Mouse (Mus musculus) megakaryocyte, embryonic 14.5 days (primary cell): ENCODE results near the gene Ajm1.

Experiments used
- FLI1 ChIP-seq: IDR thresholded peaks from 2 replicates; pipeline ENCODE4 v1.6.1; 2012; ENCODE audit warnings: low read length, inconsistent platforms, mixed read lengths
- GATA1 ChIP-seq: IDR thresholded peaks from 3 replicates; pipeline ENCODE4 v1.6.1; 2012; ENCODE audit warnings: mixed read lengths, low read length, inconsistent platforms, borderline replicate concordance

DNA sequence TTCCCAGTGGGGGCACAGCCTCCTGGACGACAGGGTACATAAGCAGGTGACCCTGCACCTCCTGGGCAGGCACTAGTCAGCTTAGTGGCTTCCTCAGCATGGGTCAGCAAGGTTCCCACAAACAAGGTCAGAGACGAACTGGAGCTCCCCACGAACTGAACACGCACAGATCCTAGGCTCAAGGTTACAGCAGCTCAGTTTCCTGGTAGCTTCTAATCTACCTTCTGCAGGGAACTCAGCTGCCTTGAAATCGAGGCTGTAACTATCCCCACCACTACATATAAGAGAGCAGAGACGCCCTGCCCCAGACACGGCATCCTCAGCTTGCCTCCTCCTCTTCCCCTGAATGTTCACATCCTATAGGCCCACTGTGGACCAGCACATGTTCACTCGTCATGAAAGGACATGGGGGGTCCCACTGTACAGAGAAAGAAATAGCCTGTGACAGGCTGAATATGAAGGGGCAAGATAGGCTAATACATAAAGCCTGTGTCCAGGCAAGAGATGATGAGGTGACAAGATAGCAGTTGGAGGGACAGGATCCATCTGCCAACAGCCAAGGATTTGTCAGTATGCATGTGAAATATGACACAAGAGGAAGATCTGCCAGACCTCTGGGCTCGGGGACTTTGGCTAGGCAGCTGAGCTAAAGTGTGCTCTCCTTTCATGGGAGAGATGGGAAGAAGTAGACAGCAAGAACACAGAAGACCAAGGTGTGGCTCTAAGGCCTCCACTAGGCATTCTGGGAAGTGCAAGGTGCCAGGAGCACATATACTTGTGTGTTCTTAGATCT lies 54.9 kb downstream of the Ajm1 start:
- no peak for TF ChIP-seq FLI1
- no peak for TF ChIP-seq GATA1
